Comparison of ENCODE assay signal across 9 mouse cellular contexts in the genomic region with DNA sequence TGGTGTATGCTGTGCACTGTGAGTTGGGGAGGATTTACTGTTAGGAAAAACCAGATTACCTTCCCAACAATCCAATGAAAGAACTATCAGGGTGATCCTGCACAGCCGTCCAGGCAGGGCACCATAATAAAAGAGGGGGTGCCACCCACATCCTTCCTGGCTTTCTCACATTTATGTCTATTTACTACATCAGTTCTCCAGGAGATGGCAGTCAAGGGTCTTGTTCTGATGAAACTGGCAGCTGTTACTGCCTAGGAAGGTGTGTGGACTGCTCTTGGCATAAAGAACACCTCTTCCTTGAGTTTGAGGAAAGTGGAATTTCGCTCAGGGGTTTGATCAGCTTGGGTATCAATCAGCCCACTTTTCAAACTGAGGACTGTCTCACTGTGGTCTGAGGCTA. TPM values are rescaled to one million over a fixed set of nuclear protein-coding genes. Genes with fewer than 3 reads are reported as not detected.
DNase-seq lines count a peak whose midpoint lies in the region; ATAC-seq lines count a peak whose summit lies in the region.
"Had no signal": no experiment of that assay in that cellular context is flagged by ENCODE, and none has a peak within 500 bp of the region (broad histone marks: within the 10 kb centered on the region; RNA-seq: fewer than 3 reads in every experiment).

No protein-coding gene starts in this region.

- no peak overlapping the region for H3K9ac ChIP-seq in kidney, embryonic 16.5 days (replicated peaks; ENCODE audit: low read length)
- H3K9ac ChIP-seq: embryonic facial prominence, embryonic 13.5 days had no signal

- ATAC-seq in kidney, embryonic 16.5 days (ENCODE audit: low FRiP score, low TSS enrichment), result no peak
- peak; percentile 56 to 60; a peak in 3 of 4 replicates for ATAC-seq in hematopoietic stem cell, adult 5-6 weeks (replicated peaks in 1 of 2; ENCODE audit: insufficient read depth in 1 of 2, low FRiP score in 2 of 2, low TSS enrichment in 1 of 2, low read depth in 1 of 2, poor library complexity in 2 of 2, severe bottlenecking in 2 of 2)
- ATAC-seq in megakaryocyte, adult 5-6 weeks (ENCODE audit: poor library complexity, severe bottlenecking), result no peak

- H3K27ac ChIP-seq in kidney, embryonic 16.5 days (ENCODE audit: low read length), result no peak overlapping the region
- H3K27ac ChIP-seq: embryonic facial prominence, embryonic 13.5 days had no signal

- no peak overlapping the region for H3K4me2 ChIP-seq in kidney, embryonic 16.5 days (replicated peaks; ENCODE audit: low read depth, low read length)
- H3K4me2 ChIP-seq: embryonic facial prominence, embryonic 13.5 days had no signal

- H3K27me3 ChIP-seq in kidney, embryonic 16.5 days (ENCODE audit: insufficient read depth, low read length), result peaks cover 40% of the 10 kb centered on the region
- H3K27me3 ChIP-seq in splenic B cell, adult 2 months (ENCODE audit: control insufficient read depth, insufficient read depth, low read length, poor library complexity, severe bottlenecking), result no peaks in the 10 kb centered on the region

- H3K4me1 ChIP-seq in kidney, embryonic 16.5 days (ENCODE audit: insufficient read depth, low read length), result no peaks in the 10 kb centered on the region
- H3K4me1 ChIP-seq: embryonic facial prominence, embryonic 13.5 days had no signal

- H3K9me3 ChIP-seq in kidney, embryonic 16.5 days (ENCODE audit: low read length), result no peaks in the 10 kb centered on the region
- H3K9me3 ChIP-seq: embryonic facial prominence, embryonic 13.5 days had no signal

- H3K36me3 ChIP-seq in kidney, embryonic 16.5 days (ENCODE audit: insufficient read depth, low read length), result no peaks in the 10 kb centered on the region
- no peaks in the 10 kb centered on the region for H3K36me3 ChIP-seq in splenic B cell, adult 2 months (ENCODE audit: control insufficient read depth, insufficient read depth, low read length, poor library complexity, severe bottlenecking)
- H3K36me3 ChIP-seq: embryonic facial prominence, embryonic 13.5 days had no signal

- WGBS in kidney, embryonic 16.5 days, result 28% methylated on average over 2 of the region's 2 CpGs

- H3K4me3 ChIP-seq in kidney, embryonic 16.5 days (ENCODE audit: low read length), result no peak overlapping the region
- H3K4me3 ChIP-seq: embryonic facial prominence, embryonic 13.5 days had no signal

- peak; percentile 54 for DNase-seq in kidney, adult 9 months
- DNase-seq in 416B (ENCODE audit: low read depth) (peak; percentile 39), ES-CJ7 (ENCODE audit: low read depth, low spot score) (peak; percentile 52)
- peak; percentile 5 for DNase-seq in splenic B cell, adult 2 months (ENCODE audit: low read depth, low spot score)

RNA-seq across cellular contexts. Expression of a gene that starts 54.6 kb away (rescaled TPM):
- polyA plus RNA-seq in kidney, embryonic 16.5 days (2015; fragmentation: Nextera tagmentation; extraction: Ambion mirVana), result 0.14 and 0.74 TPM in 2 replicates
- not detected in 2 replicates for total RNA-seq in hematopoietic stem cell, adult 5-6 weeks (2017)
- total RNA-seq in megakaryocyte, adult 5-6 weeks (2015), result not detected in 2 replicates
- not detected in 2 replicates for total RNA-seq in megakaryocyte, adult 5-6 weeks (2017)
- polyA plus RNA-seq: small intestine, adult 2 months had no signal

Comparison
In these comparisons a context has a peak if more than half of its experiments do, and no peak if none do; other contexts are left out.
1. ATAC-seq: peak in hematopoietic stem cell, adult 5-6 weeks (2 of 2); none in kidney, embryonic 16.5 days (single experiment) and megakaryocyte, adult 5-6 weeks (single experiment).
2. Peak in every context shown above with its lines, with median percentiles within 50 percentile points of each other: DNase-seq.